Mouse (Mus musculus) gonadal fat pad, adult 2 months (tissue): ENCODE data around the gene Atn1. TPM values are rescaled to one million over a fixed set of nuclear protein-coding genes. Genes with fewer than 3 reads are reported as not detected.
"Not testable (repeated sequence)": the region's sequence is repeated elsewhere in the genome, so short reads cannot be mapped to it uniquely, and the experiment has no call there.

ENCODE experiments used
- DNase-seq: peaks from one replicate; pipeline ENCODE4 v3.0.0-alpha.2; 2012; ENCODE audit warnings: low read depth
- polyA plus RNA-seq: library from polyadenylated mRNA; depleted of rRNA; stranded (reverse); fragments of >200 nt; gene quantifications from 2 replicates; pipeline ENCODE4 v1.2.3, GENCODE M21; 2012; rRNA removed

Gene Atn1
- 22.4 and 55.8 TPM in 2 replicates for polyA plus RNA-seq

DNA sequence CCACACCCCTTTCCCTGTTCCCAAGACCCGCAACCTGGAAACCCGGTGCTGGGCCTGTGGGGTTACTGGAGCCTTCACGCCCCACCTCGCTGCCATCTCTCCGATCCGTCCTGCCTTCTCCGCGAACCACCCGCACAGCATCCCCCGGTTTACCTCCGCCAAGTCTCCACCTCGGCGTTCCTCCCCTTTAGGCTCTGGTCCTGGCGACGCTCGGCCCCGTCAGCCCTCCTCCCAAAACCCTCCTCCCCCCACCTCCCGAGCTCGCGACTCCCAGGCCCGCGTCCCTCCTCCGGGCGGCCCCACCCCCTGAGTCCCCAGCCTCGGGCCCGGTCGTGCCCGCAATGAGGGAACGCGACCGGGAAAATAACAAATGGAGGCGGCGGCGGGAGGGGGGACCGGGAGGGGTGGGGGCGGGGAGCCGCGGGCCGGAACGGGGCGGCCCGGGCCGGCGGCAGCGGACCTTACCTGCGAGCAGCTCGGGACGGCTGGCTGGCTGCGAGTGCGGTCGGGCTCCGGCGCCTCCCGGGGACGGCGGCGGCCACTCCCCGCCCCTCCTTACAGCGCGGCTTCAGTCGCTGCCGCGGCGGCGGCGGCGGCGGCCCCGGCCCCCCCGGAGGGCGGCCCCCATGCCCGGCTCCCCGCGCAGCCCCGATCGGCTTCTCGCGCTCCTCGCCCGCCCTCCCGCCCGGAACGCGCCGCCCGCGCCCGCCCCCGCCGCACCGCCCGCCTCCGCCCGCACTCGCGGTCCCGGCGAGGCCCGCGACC is at the start of gene Atn1, which contains the start of gene Gm45234:
TSS of gene Atn1 (minus strand) at position 694 of the 765 bp plus-strand sequence.
TSS of gene Gm45234 (minus strand) at position 191 of the 765 bp plus-strand sequence.
- no peak for DNase-seq

- DNase-seq = no peak
These were observed 49.3 kb upstream of the Atn1 start for GRCm38 (mm10) chr6:124805341-124806321.

- no peak for DNase-seq
These were observed 48.0 kb upstream of the Atn1 start for GRCm38 (mm10) chr6:124804341-124804740.

- DNase-seq = not testable (repeated sequence)
These were observed 47.4 kb upstream of the Atn1 start for GRCm38 (mm10) chr6:124803691-124804090.

- no peak for DNase-seq
These were observed 46.7 kb upstream of the Atn1 start for GRCm38 (mm10) chr6:124803061-124803460.

DNA sequence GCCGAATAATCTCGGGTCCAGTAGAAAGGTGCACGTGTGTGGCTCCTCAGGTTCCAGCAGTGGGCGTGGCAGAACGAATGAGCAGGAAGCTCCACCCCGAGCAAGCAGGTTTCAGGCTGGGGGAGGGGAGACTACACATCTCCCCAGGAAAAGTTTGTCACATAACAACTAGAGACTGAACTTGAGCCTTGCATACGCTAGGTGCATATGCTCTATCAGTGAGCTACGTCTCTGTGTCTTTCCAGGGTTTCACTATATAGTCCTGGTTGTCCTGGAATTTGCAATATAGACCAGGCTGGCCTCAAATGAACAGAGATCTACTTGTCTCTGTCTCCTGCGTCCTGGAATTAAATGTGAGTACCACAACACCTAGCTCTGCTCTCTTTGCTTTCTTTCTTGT is 46.1 kb upstream of the Atn1 start:
- not testable (repeated sequence) for DNase-seq

- DNase-seq = no peak
These were observed 39.9 kb upstream of the Atn1 start for GRCm38 (mm10) chr6:124796200-124796599.

DNA sequence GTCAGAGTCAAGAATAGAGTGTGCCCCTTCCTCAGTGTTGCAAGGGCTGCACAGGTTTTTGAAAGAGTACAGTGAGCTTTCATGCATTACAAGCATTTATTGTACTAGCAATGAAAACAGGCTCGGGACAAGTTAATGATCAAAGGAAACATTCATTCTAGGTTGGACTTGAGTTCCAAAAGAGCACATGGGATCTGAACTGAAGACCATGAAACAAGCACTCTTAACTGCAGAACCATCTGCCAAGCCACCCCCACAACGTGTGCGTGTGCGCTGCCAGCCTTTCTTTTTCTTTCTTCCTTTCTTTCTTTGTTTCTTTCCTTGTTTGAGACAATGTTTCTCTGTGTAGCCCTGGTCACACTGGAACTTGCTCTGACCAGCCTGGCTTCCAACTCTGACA is 39.5 kb upstream of the Atn1 start:
- no peak for DNase-seq

DNA sequence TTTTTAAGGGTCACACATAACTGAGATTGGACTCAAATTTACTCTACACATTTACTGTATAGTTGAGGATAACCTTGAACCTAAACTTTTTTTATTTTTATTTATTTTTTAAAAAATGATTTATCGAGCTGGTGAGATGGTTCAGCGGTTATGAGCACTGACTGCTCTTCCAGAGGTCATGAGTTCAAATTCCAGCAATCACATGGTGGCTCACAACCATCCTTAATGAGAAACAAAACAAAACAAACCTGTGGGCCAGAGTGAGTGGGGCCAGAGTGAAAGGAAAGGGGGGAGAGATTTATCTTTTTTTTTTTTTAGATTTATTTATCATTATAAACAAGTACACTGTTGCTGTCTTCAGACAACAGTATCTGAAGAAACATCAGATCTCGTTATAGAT is 35.6 kb upstream of the Atn1 start:
- DNase-seq = no peak

DNA sequence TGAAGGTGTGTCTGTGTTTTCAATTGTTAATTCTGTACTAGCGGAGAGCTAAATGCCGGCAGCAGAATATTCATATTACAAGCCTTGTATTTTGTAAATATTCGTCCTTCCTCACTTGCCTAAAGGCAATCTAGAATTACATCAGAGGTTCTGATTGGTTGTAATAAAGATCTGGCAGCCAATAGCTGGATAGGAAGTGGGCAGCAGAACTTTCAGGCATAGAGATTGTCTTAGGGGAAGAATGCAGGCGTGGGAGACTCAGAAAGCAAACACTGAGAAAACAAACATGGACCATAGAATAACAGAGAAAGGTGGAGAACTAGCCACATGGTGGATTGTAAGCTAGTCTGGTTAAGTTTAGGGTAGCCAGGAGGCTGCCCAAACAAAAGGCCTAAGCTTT is 33.8 kb upstream of the Atn1 start:
- DNase-seq = no peak

GRCm38 (mm10) chr6:124789519-124789918 is 33.2 kb upstream of the Atn1 start:
- no peak for DNase-seq

DNA sequence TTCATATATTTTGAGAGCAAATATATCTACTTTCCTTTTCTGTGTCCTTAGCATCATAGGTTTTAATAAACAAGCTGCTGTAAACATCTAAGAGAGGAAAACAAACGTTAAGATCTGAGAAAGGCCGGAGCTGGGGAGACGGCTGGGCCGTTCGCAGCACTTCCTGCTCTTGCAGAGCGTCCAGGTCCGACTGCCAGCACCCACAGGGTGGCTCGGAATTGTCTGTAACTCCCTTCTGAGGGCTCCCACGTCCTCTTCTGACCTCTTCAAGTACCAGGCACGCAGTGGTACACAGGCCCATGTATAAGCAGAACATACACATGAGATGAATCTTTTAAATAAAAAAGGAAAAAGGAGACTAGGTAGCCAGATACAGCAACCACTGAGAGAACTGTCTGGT is 31.4 kb upstream of the Atn1 start:
- no peak for DNase-seq

- no peak for DNase-seq
These were observed 30.6 kb upstream of the Atn1 start for GRCm38 (mm10) chr6:124786756-124787420.

GRCm38 (mm10) chr6:124782436-124782835 is 26.1 kb upstream of the Atn1 start:
- DNase-seq = no peak

- no peak for DNase-seq
These were observed 24.6 kb upstream of the Atn1 start for GRCm38 (mm10) chr6:124780917-124781316.

DNA sequence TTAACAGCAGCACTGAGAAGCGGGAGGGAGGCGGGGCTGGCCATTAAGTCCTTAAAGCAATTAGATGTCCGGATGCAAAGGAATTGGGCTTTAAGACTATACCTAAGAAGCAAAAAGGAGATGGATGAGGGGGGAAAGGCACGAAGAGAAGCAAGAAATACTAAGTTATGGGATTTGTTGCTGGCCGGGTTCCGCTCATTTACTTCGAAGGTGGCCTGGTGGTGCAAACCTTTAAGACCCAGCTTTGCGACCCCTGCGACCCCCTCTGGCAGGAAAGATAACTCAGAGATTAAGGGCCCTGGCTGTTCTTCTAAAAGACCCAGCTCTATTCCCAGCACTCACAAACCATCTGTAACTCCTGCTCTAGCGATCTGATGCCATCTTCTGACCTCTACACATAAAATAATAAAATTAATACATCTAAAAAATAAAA is 23.7 kb upstream of the Atn1 start:
- DNase-seq = no peak

- DNase-seq = no peak
These were observed 23.1 kb upstream of the Atn1 start, which contains the start of gene Lrrc23 for GRCm38 (mm10) chr6:124779222-124779983. Gene Lrrc23 (minus strand): TSS chr6:124779727.

GRCm38 (mm10) chr6:124770511-124770910 is 14.2 kb upstream of the Atn1 start:
- no peak for DNase-seq

DNA sequence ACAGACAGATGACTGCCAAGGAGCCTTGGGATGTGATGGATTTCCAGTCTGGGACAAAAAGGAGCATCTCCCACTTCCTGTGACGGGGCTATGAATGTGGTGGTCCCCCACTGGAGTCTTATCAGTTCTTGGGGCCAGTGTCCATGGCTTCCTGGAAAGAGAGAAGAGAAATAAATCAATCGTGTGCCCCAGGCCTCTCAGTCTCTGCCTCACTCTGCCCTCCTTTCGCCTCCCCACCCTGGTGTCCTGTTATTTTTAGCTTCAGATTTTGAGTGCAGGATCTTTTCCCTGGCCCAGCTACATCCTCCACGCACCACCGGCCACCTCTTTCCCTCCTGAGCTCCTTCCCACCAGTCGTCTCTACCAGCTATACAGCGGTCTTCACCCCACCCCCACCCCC is 13.7 kb upstream of the Atn1 start:
- DNase-seq = no peak

- DNase-seq = no peak
These were observed 12.9 kb upstream of the Atn1 start, which contains the start of gene Eno2 for GRCm38 (mm10) chr6:124769101-124769765. Gene Eno2 (minus strand): TSS chr6:124769673.

DNA sequence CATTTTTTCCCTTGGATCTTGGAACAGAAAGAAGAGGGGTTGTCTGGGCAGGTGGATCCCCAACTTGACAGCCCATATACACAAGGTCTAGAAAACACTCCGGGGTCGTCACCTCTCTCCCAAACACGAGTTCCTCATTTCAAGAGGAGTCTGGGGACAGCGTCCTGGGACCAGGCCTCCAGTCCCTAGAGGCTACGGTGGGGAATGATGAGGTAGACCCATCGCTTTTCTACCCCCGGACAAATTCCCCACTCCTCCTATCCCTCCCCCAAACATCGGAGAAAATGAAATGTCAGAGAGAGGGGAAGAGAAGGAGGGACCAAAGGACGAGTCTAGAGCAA is 12.3 kb upstream of the Atn1 start:
- no peak for DNase-seq
